Mouse (Mus musculus) CD4-positive helper T cell, adult 2 months (primary cell): ENCODE data around the gene Rgs3.
A peak's percentile ranks its signal among the peaks of the same experiment; 100 is the strongest.

Source experiments
- DNase-seq: peaks from one replicate; pipeline ENCODE4 v3.0.0-alpha.2; 2012; ENCODE audit warnings: low read depth, missing footprints, low spot score

Gene Rgs3

GRCm38 (mm10) chr4:62652921-62653757, 93.5 kb downstream of the Rgs3 start:
- no peak for DNase-seq

DNA sequence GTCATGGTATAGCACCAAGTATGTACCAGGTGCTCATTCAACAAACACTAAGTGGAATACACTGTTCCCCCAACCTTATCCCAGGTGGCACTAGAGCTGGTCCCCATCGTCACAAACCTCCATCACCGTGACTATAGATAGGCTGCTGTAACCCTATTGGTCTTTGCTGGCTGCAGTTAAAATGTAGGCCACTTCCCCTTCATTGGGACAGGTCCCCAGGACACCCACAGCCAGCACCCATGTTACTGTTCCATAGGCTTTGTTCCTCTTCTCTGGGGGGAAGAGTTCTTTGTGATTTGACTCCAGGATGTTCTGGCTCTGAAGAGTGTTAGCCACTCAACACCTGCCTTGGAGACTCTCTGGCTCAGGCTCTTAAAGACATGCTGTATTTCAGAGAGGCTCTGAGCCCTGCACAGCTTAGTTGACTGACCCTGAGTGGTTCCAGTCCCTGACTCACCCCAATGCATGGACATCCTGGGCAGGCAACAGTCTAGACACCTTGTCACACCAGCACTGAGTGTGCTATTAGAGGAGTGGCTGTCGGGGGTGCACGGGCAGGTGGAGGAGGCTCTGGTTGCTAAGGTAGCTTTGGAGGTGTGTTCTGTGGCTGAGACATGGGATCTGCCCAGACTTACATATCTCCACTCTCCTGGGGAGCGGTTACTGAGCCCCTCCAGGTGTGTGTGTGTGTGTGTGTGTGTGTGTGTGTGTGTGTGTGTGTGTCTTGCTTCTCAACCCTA, 94.4 kb downstream of the Rgs3 start:
- no peak for DNase-seq

GRCm38 (mm10) chr4:62659264-62659663, 99.6 kb downstream of the Rgs3 start:
- no peak for DNase-seq

DNA sequence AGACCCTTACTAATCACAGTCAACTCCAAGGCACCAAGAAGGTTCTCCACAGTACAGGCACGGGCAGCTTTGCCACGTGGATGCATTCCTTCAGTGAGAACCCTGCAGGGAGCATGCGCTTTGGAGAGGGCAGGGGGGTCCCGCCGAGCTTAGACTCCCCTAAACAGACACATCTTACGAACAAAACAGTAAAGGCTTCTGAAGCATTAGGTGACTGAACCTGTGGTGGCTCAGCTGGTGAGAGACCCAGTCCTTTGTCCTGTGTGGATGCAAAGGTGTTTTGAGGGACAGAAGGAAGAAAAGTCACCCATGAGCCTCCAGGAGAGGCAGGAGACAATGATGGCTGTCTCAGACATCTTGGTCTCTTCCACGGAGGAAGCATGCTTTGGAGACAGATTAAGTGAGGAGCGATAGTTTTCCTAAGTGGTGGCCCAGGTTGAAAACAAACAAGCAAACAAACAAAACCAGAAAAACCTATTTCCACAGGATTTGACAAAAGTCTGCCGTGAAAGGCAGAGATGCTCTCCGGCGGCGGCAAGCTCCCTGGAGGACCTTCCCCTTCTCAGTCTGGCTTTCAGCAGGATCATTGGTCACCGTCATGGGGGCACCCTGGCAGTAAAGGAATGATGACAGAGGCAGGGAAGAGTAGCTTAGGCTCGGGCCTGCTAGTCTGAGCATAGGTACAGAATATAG, 100.4 kb downstream of the Rgs3 start:
- no peak for DNase-seq

GRCm38 (mm10) chr4:62660554-62660864, 100.9 kb downstream of the Rgs3 start:
- no peak for DNase-seq

GRCm38 (mm10) chr4:62661311-62661849, 101.7 kb downstream of the Rgs3 start:
- peak; percentile 87 for DNase-seq

- peak; percentile 44 for DNase-seq
Measured at GRCm38 (mm10) chr4:62663348-62663747, 103.7 kb downstream of the Rgs3 start.

- DNase-seq, result no peak
Measured at GRCm38 (mm10) chr4:62665842-62666241, 106.2 kb downstream of the Rgs3 start.

- DNase-seq, result no peak
Measured at GRCm38 (mm10) chr4:62668666-62669065, 109.0 kb downstream of the Rgs3 start.

GRCm38 (mm10) chr4:62669094-62670071, 109.7 kb downstream of the Rgs3 start:
- no peak for DNase-seq

GRCm38 (mm10) chr4:62673531-62674030, 113.9 kb downstream of the Rgs3 start:
- DNase-seq, result no peak

DNA sequence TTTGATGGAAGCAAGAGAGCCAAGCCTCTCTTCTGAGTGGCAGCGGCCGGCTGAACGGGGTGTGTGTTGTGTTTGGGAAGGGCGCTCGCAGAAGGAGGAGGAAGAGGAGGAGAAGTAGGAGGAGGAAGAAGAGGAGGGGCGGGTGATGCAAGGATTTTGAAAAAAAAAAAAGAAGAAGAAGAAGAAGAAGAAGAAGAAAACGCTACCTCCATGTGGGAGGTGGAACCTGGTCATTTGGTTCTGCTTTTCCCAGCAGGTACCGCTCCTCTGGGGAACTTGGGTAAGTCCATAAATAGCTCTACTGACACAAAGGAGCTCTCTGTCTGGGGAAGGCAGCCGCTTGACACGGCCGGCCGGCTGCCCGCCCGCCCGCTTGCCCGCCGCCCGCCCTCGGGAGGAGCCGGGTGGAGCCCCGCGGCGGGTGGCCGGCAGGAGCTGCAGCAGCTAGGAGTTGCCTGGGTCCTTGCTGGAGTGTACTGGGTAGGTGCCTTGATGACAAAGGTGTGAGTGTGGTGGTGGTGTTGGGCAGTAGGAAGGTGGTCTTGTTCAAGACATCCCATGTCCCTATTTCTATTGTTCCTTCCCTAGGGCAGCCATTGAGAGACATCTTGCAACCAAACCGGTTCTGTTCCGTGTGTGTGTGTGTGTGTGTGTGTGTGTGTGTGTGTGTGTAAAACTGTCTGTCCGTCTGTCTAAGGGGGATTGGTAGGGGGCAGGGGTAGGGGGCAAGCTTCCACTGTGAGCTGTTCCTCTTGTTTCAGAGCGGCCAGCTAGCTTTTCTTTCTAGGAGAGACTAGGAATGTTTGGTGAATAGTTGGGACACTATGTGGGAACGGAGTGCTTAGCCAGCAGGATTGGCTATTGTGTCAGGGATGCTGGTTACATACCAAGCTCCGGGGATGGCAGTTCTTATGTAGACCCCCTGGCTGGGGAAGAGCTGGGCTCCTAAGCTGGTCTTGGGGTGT, 114.7 kb downstream of the Rgs3 start:
- no peak for DNase-seq

DNA sequence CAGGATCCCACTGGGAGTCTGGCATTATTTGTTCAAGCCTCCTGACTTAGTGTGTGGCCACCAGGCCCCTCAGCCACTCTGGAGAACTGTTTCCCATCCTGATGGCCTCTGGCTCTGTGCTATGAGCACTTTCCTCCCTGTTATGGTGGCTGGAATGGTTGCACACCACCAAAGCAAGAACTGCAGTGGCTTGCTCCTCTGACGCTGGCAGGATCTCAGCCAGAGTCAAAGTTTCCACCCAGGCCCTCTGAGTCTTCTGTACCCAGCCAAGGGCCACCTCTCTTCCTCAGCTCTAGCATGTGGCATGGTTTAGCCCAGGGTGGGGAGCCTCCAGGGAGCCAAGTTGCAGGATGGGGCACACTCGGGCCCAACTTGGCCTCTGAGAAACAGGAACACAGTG, 115.7 kb downstream of the Rgs3 start:
- DNase-seq, result no peak

DNA sequence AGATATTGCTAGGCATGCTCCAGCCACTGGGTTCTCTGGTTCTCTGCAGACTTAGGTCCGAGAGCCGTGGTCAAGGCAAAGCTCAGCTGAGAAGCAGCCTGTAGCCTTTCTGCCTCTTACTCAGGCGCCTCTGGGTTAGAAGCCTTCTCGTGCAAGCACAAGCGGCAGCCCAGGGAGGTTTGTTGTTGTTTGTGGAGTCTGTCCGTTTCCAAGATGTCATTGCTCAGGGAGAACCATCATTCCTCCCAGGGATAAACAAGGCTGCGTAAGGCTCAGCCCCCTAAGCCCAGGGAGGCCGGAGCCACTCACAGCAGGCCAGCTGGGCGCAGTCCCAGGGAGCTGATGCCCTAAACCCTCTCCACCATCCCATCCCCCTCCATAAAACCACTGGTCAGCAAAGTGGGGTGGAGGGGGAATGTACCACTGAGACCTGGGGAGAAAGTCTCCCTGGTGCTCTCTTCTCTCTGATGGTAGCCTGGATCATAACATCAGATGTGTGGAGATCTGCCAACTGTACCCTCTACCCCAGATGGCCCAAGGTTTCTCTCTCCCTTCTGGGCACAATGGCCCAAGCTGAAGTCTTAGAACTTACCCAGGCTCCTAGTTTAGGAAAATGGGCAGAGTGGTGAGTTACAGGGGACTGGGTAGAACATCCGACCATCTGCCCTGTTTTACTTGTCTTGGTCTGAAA, 117.5 kb downstream of the Rgs3 start:
- no peak for DNase-seq

GRCm38 (mm10) chr4:62679157-62679556, 119.5 kb downstream of the Rgs3 start:
- peak; percentile 61 for DNase-seq

DNA sequence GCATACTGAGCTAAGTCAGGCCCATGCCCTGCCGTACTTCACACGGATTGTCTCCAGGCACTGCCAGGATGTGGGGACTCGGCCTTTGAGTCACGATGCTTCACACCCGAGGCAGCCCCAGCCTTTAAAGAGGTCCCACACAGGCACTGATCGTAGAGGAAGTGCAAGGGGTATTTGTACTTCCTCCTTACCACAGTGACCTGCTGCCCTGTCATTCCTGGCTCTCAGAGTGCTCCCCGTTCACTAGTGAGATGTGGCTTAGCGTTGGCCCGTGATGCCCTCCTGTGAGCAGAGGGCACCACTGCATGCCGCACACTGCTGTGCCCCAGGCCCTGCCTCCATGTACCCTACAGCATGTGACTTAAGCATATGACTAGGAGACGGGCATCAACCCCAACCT, 121.8 kb downstream of the Rgs3 start:
- peak; percentile 72 for DNase-seq

GRCm38 (mm10) chr4:62682371-62682770, 122.7 kb downstream of the Rgs3 start:
- DNase-seq, result no peak

- no peak for DNase-seq
Measured at GRCm38 (mm10) chr4:62683148-62683547, 123.5 kb downstream of the Rgs3 start.

- no peak for DNase-seq
Measured at GRCm38 (mm10) chr4:62684351-62684750, 124.7 kb downstream of the Rgs3 start.
